In genomic region chr16:50589574-50590151, GRCm38 (mm10) we compare ENCODE assay signal across 34 mouse cellular contexts. TPM values are rescaled to one million over a fixed set of nuclear protein-coding genes. Genes with fewer than 3 reads are reported as not detected.
DNase-seq lines count a peak whose midpoint lies in the region; ATAC-seq and TF ChIP-seq lines count a peak whose summit lies in the region.
"Had no signal": no experiment of that assay in that cellular context is flagged by ENCODE, and none has a peak within 500 bp of the region (broad histone marks: within the 10 kb centered on the region; RNA-seq: fewer than 3 reads in every experiment).

No protein-coding gene starts in this region.

- in situ Hi-C loops in CH12.LX (cut with MboI; ENCODE audit: low pct_ligation_motif_present, low pct_unique_long_range_greater_than_20kb, low sequenced_read_pairs): no loop called here

- no peaks in the 10 kb centered on the region for H3K36me3 ChIP-seq in kidney, adult 2 months (ENCODE audit: control insufficient read depth, insufficient read depth, low read length)
- H3K36me3 ChIP-seq in CH12.LX (replicated peaks in 1 of 2; ENCODE audit: control insufficient read depth in 1 of 2, insufficient read depth in 1 of 2, low read length in 1 of 2) (no peaks in the 10 kb centered on the region), macrophage (ENCODE audit: inconsistent target) (no peaks in the 10 kb centered on the region)
- no peaks in the 10 kb centered on the region for H3K36me3 ChIP-seq in limb, embryonic 10.5 days
- no peaks in the 10 kb centered on the region for H3K36me3 ChIP-seq in heart, embryonic 10.5 days
- H3K36me3 ChIP-seq: hindbrain, embryonic 13.5 days; liver, embryonic 15.5 days; neural tube, embryonic 13.5 days; stomach, embryonic 15.5 days had no signal

- H3K9me3 ChIP-seq in CH12.LX (replicated peaks; ENCODE audit: low read length): no peaks in the 10 kb centered on the region
- H3K9me3 ChIP-seq in limb, embryonic 10.5 days (replicated peaks): no peaks in the 10 kb centered on the region
- H3K9me3 ChIP-seq in heart, embryonic 10.5 days: no peaks in the 10 kb centered on the region
- H3K9me3 ChIP-seq: forebrain, embryonic 13.5 days; hindbrain, embryonic 13.5 days; liver, embryonic 15.5 days; megakaryocyte, embryonic 14.5 days; neural tube, embryonic 13.5 days; stomach, embryonic 15.5 days had no signal

- no peak for TF ChIP-seq POLR2A in kidney, adult 2 months (IDR thresholded peaks at IDR 0.05; ENCODE audit: low read depth, low read length)
- TF ChIP-seq POLR2A in CH12.LX (IDR thresholded peaks at IDR 0.05; ENCODE audit: low read depth, low read length): no peak

- peak; percentile 51 for DNase-seq in kidney, adult 2 months
- no peak for DNase-seq in kidney, postnatal 4 days
- DNase-seq in CH12.LX (ENCODE audit: extremely low read depth): peak; percentile 37
- no peak for DNase-seq in T-cell, adult 2 months (ENCODE audit: low spot score)
- no peak for DNase-seq in limb, embryonic 10.5 days (ENCODE audit: low spot score)
- DNase-seq in heart, embryonic 10.5 days (ENCODE audit: low spot score): no peak
- DNase-seq: adrenal gland, adult 8-10 months; cerebellum, adult 2 months; cerebellum, postnatal 36 days; heart, adult 18-20 months; layer of hippocampus, adult 9-11 months; liver; lung, postnatal 10 days; midbrain, embryonic 14.5 days; thymus, adult 2 months had no signal

- no peak overlapping the region for H3K4me3 ChIP-seq in kidney, adult 2 months (ENCODE audit: insufficient read depth, low read depth, low read length)
- H3K4me3 ChIP-seq in CH12.LX (replicated peaks in 1 of 3; ENCODE audit: low read depth in 2 of 3, low read length in 2 of 3, poor library complexity in 1 of 3): no peak overlapping the region
- no peak overlapping the region for H3K4me3 ChIP-seq in macrophage (ENCODE audit: inconsistent target)
- H3K4me3 ChIP-seq in limb, embryonic 10.5 days: no peak overlapping the region
- no peak overlapping the region for H3K4me3 ChIP-seq in heart, embryonic 10.5 days
- H3K4me3 ChIP-seq: forebrain, embryonic 13.5 days; hindbrain, embryonic 13.5 days; liver, embryonic 15.5 days; megakaryocyte, embryonic 14.5 days; myocyte; neural tube, embryonic 13.5 days; stomach, embryonic 15.5 days had no signal

- H3K79me2 ChIP-seq in CH12.LX (replicated peaks; ENCODE audit: control insufficient read depth, extremely low read depth, insufficient read depth, poor library complexity, severe bottlenecking): no peaks in the 10 kb centered on the region
- no peaks in the 10 kb centered on the region for H3K79me2 ChIP-seq in macrophage (ENCODE audit: inconsistent target)

- no peak; the same call in 1 of the 2 replicates for TF ChIP-seq EP300 in CH12.LX (IDR thresholded peaks at IDR 0.05; ENCODE audit: low read length)

- no peaks in the 10 kb centered on the region for H3K27me3 ChIP-seq in kidney, adult 2 months (replicated peaks; ENCODE audit: control insufficient read depth, insufficient read depth, low read length)
- H3K27me3 ChIP-seq in CH12.LX (replicated peaks): no peaks in the 10 kb centered on the region
- no peaks in the 10 kb centered on the region for H3K27me3 ChIP-seq in limb, embryonic 10.5 days (ENCODE audit: low read depth, poor library complexity, severe bottlenecking)
- H3K27me3 ChIP-seq in heart, embryonic 10.5 days (ENCODE audit: insufficient read depth, poor library complexity, severe bottlenecking): no peaks in the 10 kb centered on the region
- H3K27me3 ChIP-seq: forebrain, embryonic 13.5 days; liver, embryonic 15.5 days; neural tube, embryonic 13.5 days; stomach, embryonic 15.5 days had no signal

- H3K4me1 ChIP-seq in kidney, adult 2 months (ENCODE audit: control insufficient read depth, insufficient read depth, low read length): no peaks in the 10 kb centered on the region
- H3K4me1 ChIP-seq in CH12.LX (ENCODE audit: control insufficient read depth in 1 of 2, insufficient read depth in 2 of 2): peaks cover 7 to 26% of the 10 kb centered on the region in 2 experiments
- no peaks in the 10 kb centered on the region for H3K4me1 ChIP-seq in limb, embryonic 10.5 days
- H3K4me1 ChIP-seq in heart, embryonic 10.5 days: no peaks in the 10 kb centered on the region; the same call in 1 of the 2 replicates
- H3K4me1 ChIP-seq: hindbrain, embryonic 13.5 days; liver, embryonic 15.5 days; neural tube, embryonic 13.5 days; stomach, embryonic 15.5 days had no signal

- H3K27ac ChIP-seq in kidney, adult 2 months (ENCODE audit: insufficient read depth, low read depth, low read length): peak overlapping the region; percentile 73; the same call in 1 of the 2 replicates
- no peak overlapping the region for H3K27ac ChIP-seq in CH12.LX (ENCODE audit: insufficient read depth, low read depth)
- H3K27ac ChIP-seq in macrophage: peak overlapping the region; percentile 91
- H3K27ac ChIP-seq in limb, embryonic 10.5 days: no peak overlapping the region
- H3K27ac ChIP-seq in heart, embryonic 10.5 days: no peak overlapping the region
- H3K27ac ChIP-seq: forebrain, embryonic 13.5 days; hindbrain, embryonic 13.5 days; liver, embryonic 15.5 days; neural tube, embryonic 13.5 days; stomach, embryonic 15.5 days had no signal

- no peak for TF ChIP-seq RAD21 in CH12.LX (IDR thresholded peaks at IDR 0.05; ENCODE audit: low read depth, low read length)

- dilution Hi-C loops in CH12.LX (cut with MboI; ENCODE audit: extremely low pct_ligation_motif_present, extremely low pct_unique_long_range_greater_than_20kb, low sequenced_read_pairs): no loop called here

- peak overlapping the region; percentile 7; the same call in 1 of the 2 replicates for H3K9ac ChIP-seq in CH12.LX (ENCODE audit: insufficient read depth, low read depth)
- H3K9ac ChIP-seq: forebrain, embryonic 13.5 days; hindbrain, embryonic 13.5 days; liver, embryonic 15.5 days; neural tube, embryonic 13.5 days; stomach, embryonic 15.5 days had no signal

- TF ChIP-seq CTCF in kidney, adult 2 months (conservative IDR thresholded peaks at IDR 0.05; ENCODE audit: insufficient read depth, insufficient read length, low read depth, low read length): no peak
- TF ChIP-seq CTCF in CH12.LX (conservative IDR thresholded peaks at IDR 0.05 in 1 of 2, IDR thresholded peaks at IDR 0.05 in 1 of 2; ENCODE audit: low read depth in 2 of 2, low read length in 2 of 2): no peak

- peak; percentile 72 for ATAC-seq in granulocyte monocyte progenitor cell, adult 5-6 weeks (replicated peaks; ENCODE audit: poor library complexity, severe bottlenecking)
- ATAC-seq: activated CD4-positive, CD25-positive, alpha-beta regulatory T cell, adult 4 months; forebrain, embryonic 13.5 days had no signal

- 54% methylated on average over 11 of the region's 11 CpGs for WGBS in kidney, adult 2 months
- WGBS in macrophage (ENCODE audit: missing documents): 16% methylated on average over 11 of the region's 11 CpGs
- 88% methylated on average over 11 of the region's 11 CpGs for WGBS in limb, embryonic 10.5 days
- 74% methylated on average over 11 of the region's 11 CpGs for WGBS in heart, embryonic 10.5 days

- H3K4me2 ChIP-seq in CH12.LX (ENCODE audit: insufficient read depth, low read depth, poor library complexity, severe bottlenecking): peak overlapping the region; percentile 57
- H3K4me2 ChIP-seq: forebrain, embryonic 13.5 days; hindbrain, embryonic 13.5 days; liver, embryonic 15.5 days; neural tube, embryonic 13.5 days; stomach, embryonic 15.5 days had no signal

TF ChIP-seq in CH12.LX, 34 proteins besides CTCF, POLR2A, EP300 and RAD21:
- TF ChIP-seq MAX (IDR thresholded peaks at IDR 0.05; ENCODE audit: low read length) (peak; percentile 59), NELFE (IDR thresholded peaks at IDR 0.05; ENCODE audit: low read depth, low read length) (no peak), IRF4 (IDR thresholded peaks at IDR 0.05; ENCODE audit: low read depth, low read length) (peak; percentile 64; the same call in 1 of the 2 replicates)

RNA-seq across cellular contexts. Expression of gene Ccdc54, which starts 1.3 kb away (rescaled TPM):
- polyA plus RNA-seq in kidney, adult 2 months (2012; rRNA removed): not detected in 2 replicates
- total RNA-seq in CH12.LX (2012; rRNA removed) (not detected in 2 replicates), CH12.LX (2014; rRNA removed) (not detected in 2 replicates)
- polyA plus RNA-seq in CH12.LX (2012; ENCODE audit: insufficient read length, low read depth) (not detected in 2 replicates), macrophage (2018) (0.11 TPM in 1 of 3 replicates, not detected in the others)
- not detected in 2 replicates for total RNA-seq in granulocyte monocyte progenitor cell, adult 5-6 weeks (2014; fragmentation: Nextera tagmentation)
- total RNA-seq in granulocyte monocyte progenitor cell, adult 5-6 weeks (2017): not detected in 2 replicates
- total RNA-seq in macrophage (2018; cell fraction: chromatin; rRNA removed): 1 to 10 TPM in 1 of 26 experiments, under 1 TPM in 2, not detected in 23; 0.66 to 1.1 (median 0.81) TPM
- under 1 TPM in 4 of 26 experiments, not detected in 22; 0.09 to 0.13 (median 0.13) TPM for total RNA-seq in macrophage (2018; cell fraction: cytosol; rRNA removed)
- under 1 TPM in 4 of 26 experiments, not detected in 22; 0.48 to 0.99 (median 0.63) TPM for total RNA-seq in macrophage (2018; cell fraction: nucleus; rRNA removed)
- not detected in 2 replicates for polyA plus RNA-seq in limb, embryonic 10.5 days (2016; fragmentation: Nextera tagmentation; extraction: Ambion mirVana)
- polyA plus RNA-seq in heart, embryonic 10.5 days (2016; fragmentation: Nextera tagmentation; extraction: Ambion mirVana): not detected in 2 replicates
- total RNA-seq: adrenal gland, adult 8-10 months; gastrocnemius, adult 8-10 months; heart, adult 18-20 months; heart, postnatal 25 days; left cerebral cortex, adult 18-20 months; left cerebral cortex, postnatal 36 days; MEL had no signal
- polyA plus RNA-seq: activated CD4-positive, CD25-positive, alpha-beta regulatory T cell, adult 4 months; cerebellum, adult 2 months; embryonic facial prominence, embryonic 14.5 days; forebrain, embryonic 13.5 days; heart, embryonic 14.5 days; hindbrain, embryonic 13.5 days; large intestine, adult 2 months; liver, embryonic 15.5 days; midbrain, embryonic 14.5 days; myocyte; neural tube, embryonic 13.5 days; spleen, adult 2 months; stomach, embryonic 15.5 days; thymus, adult 2 months had no signal

Comparison
In these comparisons a context has a peak if more than half of its experiments do, and no peak if none do; other contexts are left out.
1. DNase-seq: peak in kidney, adult 2 months (single experiment) and CH12.LX (single experiment); none in kidney, postnatal 4 days (0 of 2), T-cell, adult 2 months (single experiment), limb, embryonic 10.5 days (single experiment) and heart, embryonic 10.5 days (single experiment).
2. H3K27ac ChIP-seq: peak in kidney, adult 2 months (single experiment) and macrophage (single experiment); none in CH12.LX (single experiment), limb, embryonic 10.5 days (single experiment) and heart, embryonic 10.5 days (single experiment).